Mouse (Mus musculus) liver, adult 2 months (tissue): ENCODE measurements around the gene Dnajc4.

Source experiments
- CTCF ChIP-seq: fragments of 200-500 bp; IDR thresholded peaks from 2 replicates; pipeline ENCODE4 v1.5.1; 2011; ENCODE audit warnings: low read depth, low read length, control low read depth
- POLR2A ChIP-seq: fragments of 200-500 bp; IDR thresholded peaks from 2 replicates; pipeline ENCODE4 v1.6.1; 2011; ENCODE audit warnings: low read length, control low read depth; ENCODE audit not compliant: insufficient read depth; ENCODE audit errors: extremely low read depth

DNA sequence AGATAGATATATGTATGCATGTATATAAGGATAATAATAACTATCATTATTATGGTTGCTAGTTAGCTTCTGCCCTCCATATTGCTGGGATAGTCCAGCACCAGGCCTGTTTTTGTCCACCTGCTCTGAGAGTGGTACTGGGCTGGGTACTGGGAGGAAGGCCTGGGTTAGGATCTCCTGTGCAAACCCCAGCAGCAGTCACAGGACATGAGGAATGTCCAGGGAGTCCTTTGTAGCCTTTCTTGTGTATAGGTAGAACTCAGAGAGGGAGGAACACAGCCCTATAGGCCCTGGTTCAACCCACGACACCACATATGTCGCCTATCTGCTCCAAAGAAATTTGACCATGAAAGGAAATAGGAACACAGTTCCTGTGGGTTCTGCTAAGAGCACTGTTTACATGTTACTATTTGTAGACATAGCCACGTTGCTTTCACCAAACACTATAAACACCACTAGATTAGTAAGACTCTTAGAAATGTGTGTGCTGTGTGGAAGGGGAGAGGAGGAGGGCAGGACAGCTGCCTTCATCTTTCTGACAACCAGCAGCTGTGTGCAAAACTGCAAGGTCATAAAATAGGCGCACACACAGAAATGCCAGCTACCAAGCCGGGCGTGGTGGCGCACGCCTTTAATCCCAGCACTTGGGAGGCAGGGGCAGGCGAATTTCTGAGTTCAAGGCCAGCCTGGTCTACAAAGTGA lies 14.7 kb upstream of the Dnajc4 start:
- no peak for TF ChIP-seq CTCF
- no peak for TF ChIP-seq POLR2A
